Mouse (Mus musculus): ENCODE measurements around the gene Ldha. TPM values are rescaled to one million over a fixed set of nuclear protein-coding genes. Genes with fewer than 3 reads are reported as not detected.
A peak's percentile ranks its signal among the peaks of the same experiment; 100 is the strongest.
"Not testable (repeated sequence)": the region's sequence is repeated elsewhere in the genome, so short reads cannot be mapped to it uniquely, and the experiment has no call there.

Ldha gene
- 1,326 and 1,347 TPM in 2 replicates for polyA plus RNA-seq (2015; fragmentation: Nextera tagmentation; extraction: Ambion mirVana)

DNA sequence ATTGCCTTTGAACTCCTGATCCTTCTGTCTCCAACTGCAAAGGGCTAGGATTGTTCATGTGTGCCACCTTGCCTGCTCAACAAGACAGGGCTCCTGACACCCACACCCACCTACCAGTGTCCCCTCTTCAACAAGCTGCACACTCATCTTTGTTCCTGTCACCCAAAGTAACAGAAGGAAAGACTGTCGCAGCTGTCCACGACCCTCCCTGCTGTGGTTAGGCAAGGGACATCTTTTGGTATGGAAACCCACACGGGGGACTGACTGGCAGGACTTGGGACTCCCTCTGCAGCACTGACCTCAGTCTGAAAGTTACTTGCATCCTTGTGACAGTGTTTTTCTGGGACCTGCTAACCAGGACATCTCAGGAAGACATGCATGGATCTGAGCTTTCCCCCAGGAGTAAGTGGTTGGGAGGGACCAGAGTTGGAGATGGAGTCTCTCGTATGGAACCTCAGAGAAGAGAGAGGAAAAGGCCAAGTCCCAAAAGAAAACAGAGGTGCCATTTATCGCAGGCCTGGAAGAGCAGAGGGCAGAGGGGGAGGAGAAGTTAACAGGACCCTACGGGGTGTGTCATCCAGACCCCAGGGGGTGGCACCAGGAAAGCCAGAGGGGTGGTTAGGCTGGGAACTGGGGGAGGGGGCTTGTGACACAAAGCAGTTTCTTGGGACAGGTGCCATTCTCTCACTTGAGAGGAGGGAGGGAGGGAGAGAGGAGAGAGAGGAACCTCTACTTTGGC, at the start of gene Ldha:
Ldha (plus strand) TSS at position 689 of the 739 bp plus-strand sequence.
- H3K36me3 ChIP-seq: no peaks in the 10 kb centered on the region
- no peaks in the 10 kb centered on the region for H3K9me3 ChIP-seq
- no peak for ATAC-seq (ENCODE audit: insufficient number of reproducible peaks, insufficient read depth, low FRiP score, low TSS enrichment, low read depth)
- H3K4me3 ChIP-seq: no peak within 1 kb of the TSS
- H3K27ac ChIP-seq: no peak within 1 kb of the TSS
- no peak within 1 kb of the TSS for H3K9ac ChIP-seq
- H3K27me3 ChIP-seq: peaks cover 8% of the 10 kb centered on the region; the same call in 1 of the 2 replicates
- H3K4me1 ChIP-seq: peaks cover 33% of the 10 kb centered on the region
- no peak within 1 kb of the TSS for H3K4me2 ChIP-seq
- WGBS: 28% methylated on average over 6 of the region's 6 CpGs

DNA sequence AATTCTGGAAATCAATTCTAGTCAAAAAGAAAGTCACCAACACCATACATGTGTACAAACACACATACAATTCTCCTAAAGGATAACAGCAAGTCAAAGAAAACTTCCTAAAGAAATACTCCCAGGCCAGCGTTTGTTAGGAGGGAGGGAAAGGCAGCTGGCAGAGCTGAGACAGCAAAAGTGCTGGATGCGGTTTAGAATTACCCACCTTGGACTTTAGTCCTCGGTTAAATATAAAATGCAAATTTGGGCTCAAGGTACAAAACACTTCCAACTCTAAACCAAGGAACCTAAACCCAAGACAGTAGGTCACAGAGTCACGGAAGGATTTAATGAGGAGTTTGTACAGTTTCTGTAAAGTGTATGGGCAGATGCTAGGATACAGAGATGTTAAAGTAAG, 47.4 kb upstream of the Ldha start:
- H3K27me3 ChIP-seq: no peaks in the 10 kb centered on the region
- H3K4me3 ChIP-seq: no peak overlapping the region
- no peak overlapping the region for H3K4me2 ChIP-seq
- ATAC-seq (ENCODE audit: insufficient number of reproducible peaks, insufficient read depth, low FRiP score, low TSS enrichment, low read depth): no peak
- H3K9me3 ChIP-seq: no peaks in the 10 kb centered on the region
- 87% methylated on average over 4 of the region's 4 CpGs for WGBS
- H3K4me1 ChIP-seq: peaks cover 17% of the 10 kb centered on the region
- no peak overlapping the region for H3K9ac ChIP-seq
- H3K36me3 ChIP-seq: peaks cover 13% of the 10 kb centered on the region
- H3K27ac ChIP-seq: no peak overlapping the region

DNA sequence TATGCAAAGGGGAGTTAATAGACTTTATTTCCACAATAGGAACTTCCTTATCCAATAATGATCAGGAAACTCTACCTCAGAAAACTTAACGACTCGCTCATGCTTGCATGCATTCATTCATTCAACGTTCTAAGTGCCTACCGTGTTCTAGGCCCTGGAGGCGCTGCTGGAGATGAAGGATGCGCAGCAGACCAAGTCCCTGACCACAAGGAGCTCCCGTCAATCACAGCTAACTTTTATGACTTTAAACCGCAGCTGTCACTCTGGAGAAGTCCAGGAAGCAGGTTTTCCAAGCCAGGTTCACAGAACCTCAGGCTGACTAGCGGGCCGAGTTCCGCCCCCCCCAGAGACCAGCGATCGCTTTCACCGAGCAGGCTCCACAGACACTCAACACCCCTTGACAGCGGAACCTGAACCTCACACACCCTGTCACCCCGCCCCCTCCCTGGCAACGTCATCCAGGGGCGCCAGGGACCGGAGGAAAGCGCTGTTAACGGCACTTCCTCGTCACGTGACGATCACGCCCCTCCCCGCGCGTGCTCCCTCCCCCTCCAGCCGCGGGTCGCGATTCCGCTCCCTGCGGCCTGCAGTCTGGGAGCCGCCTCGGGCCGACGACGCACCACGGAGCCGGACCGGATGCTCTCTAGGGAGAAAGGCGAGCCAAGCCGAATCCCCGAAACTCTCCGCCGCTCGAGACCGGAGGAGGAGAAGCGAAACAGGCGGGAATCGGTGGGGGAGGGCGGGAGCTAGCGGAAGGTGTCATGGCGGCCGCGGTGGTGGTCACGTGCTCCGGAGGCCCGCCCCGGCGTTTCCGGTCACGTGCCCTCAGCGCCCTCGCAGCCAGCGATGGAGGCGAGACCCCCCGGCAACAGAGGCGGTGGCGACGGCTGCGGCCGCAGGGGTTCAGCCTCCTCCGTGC, 45.7 kb upstream of the Ldha start, which contains the start of the genes Hps5 and Gtf2h1:
Hps5 (minus strand) TSS at position 778 of the 919 bp plus-strand sequence.
Gtf2h1 (plus strand) TSS at position 817 of the 919 bp plus-strand sequence.
- peak; percentile 95 for ATAC-seq (ENCODE audit: insufficient number of reproducible peaks, insufficient read depth, low FRiP score, low TSS enrichment, low read depth)
- no peaks in the 10 kb centered on the region for H3K27me3 ChIP-seq
- whole genome bisulfite sequencing: under 1% methylated on average over 75 of the region's 75 CpGs
- peak within 1 kb of the TSS; percentile 85 for H3K27ac ChIP-seq
- H3K4me1 ChIP-seq: peaks cover 17% of the 10 kb centered on the region
- H3K4me2 ChIP-seq: peak within 1 kb of the TSS; percentile 93
- peak within 1 kb of the TSS; percentile 97 for H3K4me3 ChIP-seq
- H3K36me3 ChIP-seq: peaks cover 13% of the 10 kb centered on the region
- peak within 1 kb of the TSS; percentile 96 for H3K9ac ChIP-seq
- H3K9me3 ChIP-seq: no peaks in the 10 kb centered on the region

DNA sequence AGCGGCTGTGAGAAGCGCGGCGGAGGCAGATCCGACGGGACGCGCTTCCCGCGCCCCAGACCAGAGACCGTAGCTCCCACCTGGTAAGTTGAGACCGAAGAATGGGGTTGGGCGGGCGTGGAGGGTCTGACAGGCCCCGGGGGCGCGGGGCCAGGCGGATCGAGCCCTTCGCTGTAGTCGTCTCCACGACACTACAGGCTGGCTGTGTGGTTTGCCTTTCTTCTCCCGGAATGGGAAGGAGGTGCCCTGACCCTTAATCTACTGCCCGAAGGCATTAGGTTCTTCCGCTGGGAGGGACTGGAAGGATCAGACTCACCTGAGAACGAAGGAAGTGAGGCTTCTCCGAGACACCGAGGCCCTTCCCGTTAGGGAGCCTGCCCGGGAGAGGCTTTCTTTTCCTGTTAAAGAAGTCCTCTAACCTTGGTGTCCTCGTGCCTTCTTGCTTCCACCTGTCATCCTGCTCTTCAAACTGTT, 45.0 kb upstream of the Ldha start:
- Histone ChIP-seq H3K27ac (peak overlapping the region; percentile 85), H3K4me1 (peaks cover 17% of the 10 kb centered on the region), H3K4me2 (peak overlapping the region; percentile 93), H3K27me3 (no peaks in the 10 kb centered on the region), H3K9ac (peak overlapping the region; percentile 96), H3K36me3 (peaks cover 19% of the 10 kb centered on the region), H3K9me3 (no peaks in the 10 kb centered on the region), H3K4me3 (peak overlapping the region; percentile 97)
- ATAC-seq (ENCODE audit: insufficient number of reproducible peaks, insufficient read depth, low FRiP score, low TSS enrichment, low read depth): no peak
- WGBS: under 1% methylated on average over 31 of the region's 31 CpGs

DNA sequence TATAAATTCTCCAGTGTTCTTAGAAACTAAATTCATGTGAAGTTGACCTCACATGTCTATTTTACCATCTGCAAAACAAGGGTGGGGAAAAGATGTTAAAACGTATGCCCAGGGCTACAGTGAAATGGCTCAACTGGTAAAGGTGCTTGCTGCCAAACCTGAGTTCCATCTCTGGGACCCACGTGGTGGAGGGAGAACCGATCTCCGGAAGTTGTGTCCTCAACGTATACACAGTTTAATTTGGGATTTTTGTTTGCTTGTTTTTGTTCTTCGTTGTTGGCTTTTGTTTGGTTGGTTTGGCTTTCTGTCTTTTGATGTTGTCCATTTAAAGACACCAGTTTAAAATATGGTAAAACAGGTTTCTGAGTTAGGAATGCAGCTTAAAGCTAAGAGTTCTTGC, 44.5 kb upstream of the Ldha start:
- Histone ChIP-seq H3K9me3 (no peaks in the 10 kb centered on the region), H3K9ac (peak overlapping the region; percentile 96), H3K4me1 (peaks cover 17% of the 10 kb centered on the region), H3K4me3 (peak overlapping the region; percentile 97), H3K4me2 (peak overlapping the region; percentile 93), H3K27me3 (no peaks in the 10 kb centered on the region), H3K36me3 (peaks cover 22% of the 10 kb centered on the region), H3K27ac (no peak overlapping the region)
- ATAC-seq (ENCODE audit: insufficient number of reproducible peaks, insufficient read depth, low FRiP score, low TSS enrichment, low read depth): no peak
- 51% methylated on average over 6 of the region's 6 CpGs for WGBS

DNA sequence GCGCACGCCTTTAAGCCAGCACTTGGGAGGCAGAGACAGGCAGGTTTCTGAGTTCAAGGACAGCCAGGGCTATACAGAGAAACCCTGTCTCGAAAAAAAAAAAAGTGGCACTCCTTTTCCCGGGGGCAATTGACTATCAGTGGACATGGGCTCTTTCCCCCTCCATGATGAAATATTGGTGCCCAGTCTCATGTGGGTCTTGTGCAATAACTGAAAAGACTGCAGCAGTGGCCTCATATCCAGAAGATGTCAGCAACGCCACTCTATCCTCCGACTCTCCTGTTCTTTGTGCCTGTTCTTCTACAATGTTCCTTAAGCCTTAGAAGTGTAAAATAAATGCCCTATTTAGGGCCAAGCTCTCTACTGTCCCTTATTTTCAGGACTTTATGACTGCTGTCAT, 30.9 kb upstream of the Ldha start:
- H3K36me3 ChIP-seq: peaks cover 79% of the 10 kb centered on the region
- H3K27ac ChIP-seq: no peak overlapping the region
- no peak for ATAC-seq (ENCODE audit: insufficient number of reproducible peaks, insufficient read depth, low FRiP score, low TSS enrichment, low read depth)
- H3K4me1 ChIP-seq: no peaks in the 10 kb centered on the region
- WGBS: 96% methylated on average over 6 of the region's 6 CpGs
- H3K27me3 ChIP-seq: no peaks in the 10 kb centered on the region
- H3K9ac ChIP-seq: no peak overlapping the region
- no peaks in the 10 kb centered on the region for H3K9me3 ChIP-seq
- no peak overlapping the region for H3K4me3 ChIP-seq
- no peak overlapping the region for H3K4me2 ChIP-seq

DNA sequence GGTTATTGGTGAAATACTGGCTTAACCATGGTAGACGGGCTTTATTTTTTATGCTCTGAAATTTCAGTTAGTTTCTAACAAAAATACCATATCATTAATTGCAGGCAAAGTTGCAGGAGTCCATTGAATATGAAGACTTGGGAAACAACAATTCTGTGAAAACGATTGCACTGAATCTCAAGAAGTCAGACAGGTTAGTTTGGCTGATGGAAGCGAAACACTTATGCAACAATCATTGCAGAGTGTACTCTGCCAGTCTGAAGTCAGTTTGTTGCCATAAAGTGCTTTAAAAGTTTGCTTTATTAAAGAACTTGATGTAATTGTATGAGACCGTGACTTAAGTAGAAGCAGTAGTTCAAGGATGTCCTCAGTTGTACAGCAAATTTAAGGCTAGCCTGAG, 27.3 kb upstream of the Ldha start:
- Histone ChIP-seq H3K36me3 (peaks cover 85% of the 10 kb centered on the region), H3K4me3 (no peak overlapping the region), H3K9ac (no peak overlapping the region), H3K27me3 (no peaks in the 10 kb centered on the region), H3K9me3 (no peaks in the 10 kb centered on the region), H3K27ac (no peak overlapping the region), H3K4me2 (no peak overlapping the region), H3K4me1 (no peaks in the 10 kb centered on the region)
- ATAC-seq (ENCODE audit: insufficient number of reproducible peaks, insufficient read depth, low FRiP score, low TSS enrichment, low read depth): no peak
- 90% methylated on average over 4 of the region's 4 CpGs for WGBS

DNA sequence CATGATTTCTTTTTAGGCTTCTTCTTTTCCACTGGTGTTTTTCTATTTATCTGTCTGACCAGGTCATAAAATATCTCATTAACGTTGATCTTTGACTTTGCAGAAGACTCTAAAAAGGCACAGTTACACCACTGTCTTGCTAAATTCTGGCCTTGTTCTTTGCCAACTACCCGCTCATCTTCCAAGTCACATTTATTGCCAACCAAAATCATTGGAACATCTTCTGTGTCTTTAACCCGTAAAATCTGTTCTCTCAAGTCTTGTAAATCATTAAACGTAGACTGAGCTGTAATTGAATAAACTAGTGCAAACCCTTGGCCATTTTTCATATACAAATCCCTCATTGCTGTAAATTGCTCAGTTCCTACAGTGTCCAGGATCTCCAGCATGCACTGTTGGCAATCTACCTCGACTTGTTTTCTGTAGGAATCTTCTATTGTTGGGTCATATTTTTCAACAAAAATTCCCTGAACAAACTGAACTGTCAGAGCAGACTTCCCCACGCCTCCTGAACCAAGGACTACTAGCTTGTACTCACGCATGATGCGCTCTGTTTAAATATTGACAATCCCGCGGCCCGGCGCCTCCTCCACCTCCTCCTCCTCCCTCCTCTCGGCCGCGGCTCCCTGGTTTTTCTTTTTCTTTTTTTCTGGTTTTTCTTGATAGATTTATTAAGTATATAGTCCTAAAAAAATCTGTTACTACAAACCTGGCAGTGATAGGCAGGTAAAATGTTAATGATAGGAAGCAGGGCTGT, 20.2 kb upstream of the Ldha start:
- not testable (repeated sequence) for H3K4me3 ChIP-seq; H3K4me1 ChIP-seq; ATAC-seq (ENCODE audit: insufficient number of reproducible peaks, insufficient read depth, low FRiP score, low TSS enrichment, low read depth); H3K27me3 ChIP-seq; H3K4me2 ChIP-seq; H3K9me3 ChIP-seq; H3K27ac ChIP-seq; H3K9ac ChIP-seq
- 93% methylated on average over 15 of the region's 15 CpGs for WGBS
- peaks cover 72% of the 10 kb centered on the region for H3K36me3 ChIP-seq

DNA sequence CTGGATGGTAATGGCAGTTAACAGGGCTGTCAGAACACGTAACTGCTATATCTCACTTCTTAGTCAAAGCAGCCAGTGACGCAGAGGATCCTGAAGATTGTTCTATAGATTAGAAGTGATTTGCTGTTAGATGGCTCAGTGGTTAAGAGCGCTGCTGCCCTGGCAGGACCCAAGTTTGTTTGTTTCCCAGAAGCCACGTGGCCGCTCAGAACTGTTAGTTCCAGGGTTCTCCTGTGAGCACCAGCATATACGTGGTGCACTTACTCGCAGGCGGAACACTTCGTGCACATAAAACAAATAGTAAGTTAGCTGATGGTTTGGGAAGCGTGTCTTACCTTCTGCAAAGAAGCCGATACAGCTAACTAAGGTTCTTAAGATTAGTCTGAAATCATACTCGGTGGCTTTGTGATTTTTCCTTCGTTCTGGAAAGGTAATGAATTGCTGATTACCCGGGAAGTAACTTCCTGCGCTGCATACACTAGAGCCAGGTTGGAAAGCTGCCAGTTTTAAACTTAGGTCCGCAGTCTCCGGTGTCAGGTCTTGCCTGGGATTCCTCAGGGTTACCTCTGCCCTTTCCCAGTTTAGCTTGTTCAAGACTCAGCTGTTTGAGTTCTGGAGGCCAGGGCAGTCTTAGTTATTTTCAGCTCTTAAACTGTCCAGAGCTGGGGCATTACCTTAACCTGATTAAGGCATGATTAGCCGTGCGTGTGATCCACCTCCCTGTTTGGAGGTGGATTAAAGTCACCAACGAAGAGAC, 14.1 kb upstream of the Ldha start:
- WGBS: 68% methylated on average over 20 of the region's 20 CpGs
- ATAC-seq (ENCODE audit: insufficient number of reproducible peaks, insufficient read depth, low FRiP score, low TSS enrichment, low read depth): no peak
- Histone ChIP-seq H3K27ac (no peak overlapping the region), H3K4me3 (no peak overlapping the region), H3K4me1 (0 out of 2 replicates have a peak, but pooled peaks cover 4% of the 10 kb centered on the region), H3K36me3 (peaks cover 21% of the 10 kb centered on the region), H3K9ac (no peak overlapping the region), H3K27me3 (no peaks in the 10 kb centered on the region), H3K4me2 (no peak overlapping the region), H3K9me3 (no peaks in the 10 kb centered on the region)

DNA sequence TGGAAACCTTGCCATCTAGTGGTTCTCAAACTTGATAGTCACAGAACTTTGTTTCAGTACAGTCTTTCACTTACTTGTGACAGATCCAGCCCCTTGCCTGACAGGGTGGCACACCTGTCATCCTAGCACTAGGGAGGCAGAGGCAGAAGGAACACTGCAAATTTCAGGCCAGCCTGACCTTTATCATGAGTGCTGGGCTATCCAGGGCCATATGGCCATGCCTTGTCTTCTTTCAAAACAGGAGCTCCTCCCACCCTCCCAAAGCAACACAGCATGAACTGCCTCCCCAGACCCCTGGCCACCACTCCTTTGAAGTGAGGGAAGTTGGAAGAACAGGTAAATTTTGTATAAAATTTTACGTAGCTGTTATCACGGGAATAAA, 13.5 kb upstream of the Ldha start:
- Histone ChIP-seq H3K9ac (no peak overlapping the region), H3K9me3 (no peaks in the 10 kb centered on the region), H3K36me3 (peaks cover 15% of the 10 kb centered on the region), H3K27me3 (no peaks in the 10 kb centered on the region), H3K27ac (no peak overlapping the region), H3K4me1 (0 out of 2 replicates have a peak, but pooled peaks cover 4% of the 10 kb centered on the region), H3K4me2 (no peak overlapping the region), H3K4me3 (no peak overlapping the region)
- ATAC-seq (ENCODE audit: insufficient number of reproducible peaks, insufficient read depth, low FRiP score, low TSS enrichment, low read depth): no peak
- 91% methylated on average over 2 of the region's 2 CpGs for WGBS

All from embryonic facial prominence, embryonic 13.5 days (tissue).